Mouse (Mus musculus): Measurements from ENCODE around the gene Ifitm2. TPM values are rescaled to one million over a fixed set of nuclear protein-coding genes. Genes with fewer than 3 reads are reported as not detected.
A peak's percentile ranks its signal among the peaks of the same experiment; 100 is the strongest.

The Ifitm2 gene
- polyA plus RNA-seq, 1 experiment from 2014 or later: 1,379 TPM

GRCm38 (mm10) chr7:140939669-140940171 lies 16.1 kb downstream of the Ifitm2 start:
- no peaks in the 10 kb centered on the region for H3K27me3 ChIP-seq (replicated peaks)
- H3K36me3 ChIP-seq: no peaks in the 10 kb centered on the region; the same call in 1 of the 2 replicates
- ATAC-seq (ENCODE audit: insufficient read depth, low FRiP score, low read depth): peak; percentile 29
- H3K9ac ChIP-seq: no peak overlapping the region
- peaks cover 29% of the 10 kb centered on the region for H3K4me1 ChIP-seq
- peak overlapping the region; percentile 97 for H3K27ac ChIP-seq
- H3K4me3 ChIP-seq (replicated peaks): no peak overlapping the region
- no peaks in the 10 kb centered on the region for H3K9me3 ChIP-seq
- WGBS: 5% methylated on average over 7 of the region's 8 CpGs
- peak overlapping the region; percentile 42 for H3K4me2 ChIP-seq

- no peak overlapping the region for H3K27ac ChIP-seq
- 39% methylated on average over 2 of the region's 2 CpGs for WGBS
- H3K4me2 ChIP-seq: no peak overlapping the region
- no peak overlapping the region for H3K9ac ChIP-seq
- H3K4me3 ChIP-seq (replicated peaks): no peak overlapping the region
- no peaks in the 10 kb centered on the region for H3K27me3 ChIP-seq (replicated peaks)
- H3K36me3 ChIP-seq: no peaks in the 10 kb centered on the region
- no peaks in the 10 kb centered on the region for H3K9me3 ChIP-seq
- ATAC-seq (ENCODE audit: insufficient read depth, low FRiP score, low read depth): no peak
- peaks cover 29% of the 10 kb centered on the region for H3K4me1 ChIP-seq
Observed at GRCm38 (mm10) chr7:140938896-140939295, 16.9 kb downstream of the Ifitm2 start.

GRCm38 (mm10) chr7:140938436-140938835 lies 17.4 kb downstream of the Ifitm2 start:
- H3K4me2 ChIP-seq: no peak overlapping the region
- no peaks in the 10 kb centered on the region for H3K9me3 ChIP-seq
- H3K9ac ChIP-seq: no peak overlapping the region
- no peak for ATAC-seq (ENCODE audit: insufficient read depth, low FRiP score, low read depth)
- H3K4me3 ChIP-seq (replicated peaks): no peak overlapping the region
- H3K27me3 ChIP-seq (replicated peaks): no peaks in the 10 kb centered on the region
- H3K4me1 ChIP-seq: peaks cover 28% of the 10 kb centered on the region
- no peaks in the 10 kb centered on the region for H3K36me3 ChIP-seq
- no peak overlapping the region for H3K27ac ChIP-seq
- 43% methylated on average over 3 of the region's 3 CpGs for WGBS

GRCm38 (mm10) chr7:140927181-140927580 lies 28.6 kb downstream of the Ifitm2 start:
- no peak overlapping the region for H3K4me2 ChIP-seq
- H3K27me3 ChIP-seq (replicated peaks): peaks cover 29% of the 10 kb centered on the region
- H3K9me3 ChIP-seq: no peaks in the 10 kb centered on the region
- WGBS: 86% methylated on average over 6 of the region's 6 CpGs
- no peak overlapping the region for H3K9ac ChIP-seq
- no peak overlapping the region for H3K4me3 ChIP-seq (replicated peaks)
- peaks cover 10% of the 10 kb centered on the region for H3K4me1 ChIP-seq
- ATAC-seq (ENCODE audit: insufficient read depth, low FRiP score, low read depth): no peak
- no peak overlapping the region for H3K27ac ChIP-seq
- H3K36me3 ChIP-seq: no peaks in the 10 kb centered on the region

- H3K27me3 ChIP-seq (replicated peaks): peaks cover 59% of the 10 kb centered on the region
- no peak for ATAC-seq (ENCODE audit: insufficient read depth, low FRiP score, low read depth)
Observed at GRCm38 (mm10) chr7:140923070-140923775, 32.6 kb downstream of the Ifitm2 start.

GRCm38 (mm10) chr7:140922398-140923069 lies 33.3 kb downstream of the Ifitm2 start:
- Histone ChIP-seq H3K4me2 (peak overlapping the region; percentile 67), H3K9ac (no peak overlapping the region), H3K27me3 (replicated peaks) (peaks cover 59% of the 10 kb centered on the region), H3K9me3 (no peaks in the 10 kb centered on the region), H3K36me3 (no peaks in the 10 kb centered on the region), H3K4me1 (peaks cover 14% of the 10 kb centered on the region), H3K27ac (no peak overlapping the region), H3K4me3 (replicated peaks) (peak overlapping the region; percentile 34)
- 2% methylated on average over 49 of the region's 49 CpGs for WGBS
- ATAC-seq (ENCODE audit: insufficient read depth, low FRiP score, low read depth): peak; percentile 37; the same call in 1 of the 2 replicates

More at GRCm38 (mm10) chr7:140923070-140923775, 32.6 kb downstream of the Ifitm2 start:
- Histone ChIP-seq H3K9me3 (no peaks in the 10 kb centered on the region), H3K4me3 (replicated peaks) (peak overlapping the region; percentile 34), H3K36me3 (no peaks in the 10 kb centered on the region), H3K27ac (no peak overlapping the region), H3K9ac (no peak overlapping the region), H3K4me2 (peak overlapping the region; percentile 67), H3K4me1 (peaks cover 14% of the 10 kb centered on the region)
- WGBS: 23% methylated on average over 30 of the region's 30 CpGs

- Histone ChIP-seq H3K4me2 (peak overlapping the region; percentile 67; the same call in 1 of the 2 replicates), H3K27me3 (replicated peaks) (peaks cover 59% of the 10 kb centered on the region), H3K4me1 (peaks cover 14% of the 10 kb centered on the region), H3K9ac (no peak overlapping the region), H3K9me3 (no peaks in the 10 kb centered on the region), H3K4me3 (replicated peaks) (peak overlapping the region; percentile 34; the same call in 1 of the 2 replicates), H3K36me3 (no peaks in the 10 kb centered on the region), H3K27ac (no peak overlapping the region)
- WGBS: 29% methylated on average over 22 of the region's 22 CpGs
- ATAC-seq (ENCODE audit: insufficient read depth, low FRiP score, low read depth): no peak
Observed at GRCm38 (mm10) chr7:140921225-140921975, 34.4 kb downstream of the Ifitm2 start.

GRCm38 (mm10) chr7:140920418-140921029 lies 35.3 kb downstream of the Ifitm2 start, which contains the start of gene Nlrp6:
Gene Nlrp6, plus strand, starts transcription at chr7:140920902.
- Histone ChIP-seq H3K27ac (0 out of 2 replicates have a peak within 1 kb of the TSS, but pooled peaks have one; percentile 31), H3K4me2 (peak within 1 kb of the TSS; percentile 67; the same call in 1 of the 2 replicates), H3K4me3 (replicated peaks) (peak within 1 kb of the TSS; percentile 34; the same call in 1 of the 2 replicates), H3K27me3 (replicated peaks) (peaks cover 59% of the 10 kb centered on the region), H3K36me3 (no peaks in the 10 kb centered on the region), H3K4me1 (peaks cover 14% of the 10 kb centered on the region), H3K9me3 (no peaks in the 10 kb centered on the region), H3K9ac (no peak within 1 kb of the TSS)
- 62% methylated on average over 8 of the region's 8 CpGs for WGBS
- no peak for ATAC-seq (ENCODE audit: insufficient read depth, low FRiP score, low read depth)

GRCm38 (mm10) chr7:140919911-140920310 lies 35.9 kb downstream of the Ifitm2 start:
- Histone ChIP-seq H3K9ac (no peak overlapping the region), H3K27me3 (replicated peaks) (peaks cover 56% of the 10 kb centered on the region), H3K36me3 (no peaks in the 10 kb centered on the region), H3K4me2 (no peak overlapping the region), H3K4me1 (peaks cover 14% of the 10 kb centered on the region), H3K4me3 (replicated peaks) (no peak overlapping the region), H3K27ac (no peak overlapping the region), H3K9me3 (no peaks in the 10 kb centered on the region)
- ATAC-seq (ENCODE audit: insufficient read depth, low FRiP score, low read depth): no peak
- WGBS: 48% methylated on average over 4 of the region's 4 CpGs

- H3K9ac ChIP-seq: no peak overlapping the region
- no peak overlapping the region for H3K4me3 ChIP-seq (replicated peaks)
- no peak overlapping the region for H3K4me2 ChIP-seq
- 0 out of 2 replicates have a peak, but pooled peaks cover under 1% of the 10 kb centered on the region for H3K4me1 ChIP-seq
- H3K36me3 ChIP-seq: no peaks in the 10 kb centered on the region
- peak overlapping the region; percentile 87; the same call in 1 of the 2 replicates for H3K27ac ChIP-seq
- H3K27me3 ChIP-seq (replicated peaks): 0 out of 2 replicates have a peak, but pooled peaks cover 3% of the 10 kb centered on the region
- H3K9me3 ChIP-seq: no peaks in the 10 kb centered on the region
- 79% methylated on average over 8 of the region's 8 CpGs for WGBS
- no peak for ATAC-seq (ENCODE audit: insufficient read depth, low FRiP score, low read depth)
Observed at GRCm38 (mm10) chr7:140914031-140914690, 41.6 kb downstream of the Ifitm2 start.

Data from stomach, embryonic 15.5 days (tissue).